Mouse (Mus musculus) E14TG2a.4 (cell line): ENCODE data around the gene Smc2.
"Not testable (repeated sequence)": the region's sequence is repeated elsewhere in the genome, so short reads cannot be mapped to it uniquely, and the experiment has no call there.

Experiments used
- CTCF ChIP-seq: conservative IDR thresholded peaks from 2 replicates; pipeline ENCODE4 v1.5.1; 2014; ENCODE audit warnings: low read length
- NANOG ChIP-seq: IDR thresholded peaks from 2 replicates; pipeline ENCODE4 v1.6.1; 2014; ENCODE audit warnings: borderline replicate concordance, low read length, mixed read lengths
- POU5F1 ChIP-seq: IDR thresholded peaks from 2 replicates; pipeline ENCODE4 v1.6.1; 2014; ENCODE audit warnings: low read length, borderline replicate concordance

- not testable (repeated sequence) for TF ChIP-seq CTCF, NANOG, POU5F1
Measured at GRCm38 (mm10) chr4:52435551-52435950, 3.5 kb upstream of the Smc2 start.
